Mouse (Mus musculus) ZHBTc4 (cell line): Measurements from ENCODE around the gene Cyp4f17.
"Not testable (repeated sequence)": the region's sequence is repeated elsewhere in the genome, so short reads cannot be mapped to it uniquely, and the experiment has no call there.

ENCODE experiments used
- DNase-seq: peaks from one replicate; pipeline ENCODE4 v3.0.0-alpha.2; 2011; ENCODE audit warnings: low read depth, low spot score

The Cyp4f17 gene

GRCm38 (mm10) chr17:32526341-32526740 is 20.5 kb downstream of the Cyp4f17 start:
- not testable (repeated sequence) for DNase-seq

- DNase-seq, result no peak
Observed at GRCm38 (mm10) chr17:32527748-32528147, 21.9 kb downstream of the Cyp4f17 start.

GRCm38 (mm10) chr17:32528408-32529337 is 22.8 kb downstream of the Cyp4f17 start:
- peak; percentile 89 for DNase-seq

- DNase-seq, result not testable (repeated sequence)
Observed at GRCm38 (mm10) chr17:32532356-32532755, 26.5 kb downstream of the Cyp4f17 start.

GRCm38 (mm10) chr17:32534068-32534467 is 28.2 kb downstream of the Cyp4f17 start:
- DNase-seq, result no peak

- DNase-seq, result peak; percentile 94
Observed at GRCm38 (mm10) chr17:32536051-32536866, 30.4 kb downstream of the Cyp4f17 start, which contains the start of gene Cyp4f16. TSS of gene Cyp4f16 (plus strand) at chr17:32536558.

- no peak for DNase-seq
Observed at GRCm38 (mm10) chr17:32536867-32537250, 31.0 kb downstream of the Cyp4f17 start.

GRCm38 (mm10) chr17:32544792-32545191 is 38.9 kb downstream of the Cyp4f17 start:
- not testable (repeated sequence) for DNase-seq

- DNase-seq, result not testable (repeated sequence)
Observed at GRCm38 (mm10) chr17:32550377-32550776, 44.5 kb downstream of the Cyp4f17 start.

GRCm38 (mm10) chr17:32550900-32551770 is 45.3 kb downstream of the Cyp4f17 start:
- DNase-seq, result peak; percentile 95

- peak; percentile 48 for DNase-seq
Observed at GRCm38 (mm10) chr17:32553016-32553415, 47.2 kb downstream of the Cyp4f17 start.

- not testable (repeated sequence) for DNase-seq
Observed at GRCm38 (mm10) chr17:32554368-32554767, 48.5 kb downstream of the Cyp4f17 start.

- DNase-seq, result peak; percentile 55
Observed at GRCm38 (mm10) chr17:32563301-32563700, 57.5 kb downstream of the Cyp4f17 start.

GRCm38 (mm10) chr17:32573286-32573685 is 67.4 kb downstream of the Cyp4f17 start:
- not testable (repeated sequence) for DNase-seq

GRCm38 (mm10) chr17:32577496-32578186 is 71.8 kb downstream of the Cyp4f17 start:
- DNase-seq, result no peak
